Comparison of ENCODE assay signal across 8 mouse cellular contexts in genomic region chr4:121196995-121197394, GRCm38 (mm10). TPM values are rescaled to one million over a fixed set of nuclear protein-coding genes. Genes with fewer than 3 reads are reported as not detected.
DNase-seq lines count a peak whose midpoint lies in the region; ATAC-seq lines count a peak whose summit lies in the region.
"Had no signal": no experiment of that assay in that cellular context is flagged by ENCODE, and none has a peak within 500 bp of the region (broad histone marks: within the 10 kb centered on the region; RNA-seq: fewer than 3 reads in every experiment).

No protein-coding gene starts in this region.

- DNase-seq in 3T3-L1 (ENCODE audit: low read depth, low spot score): peak; percentile 17
- peak; percentile 86 for DNase-seq in 416B (ENCODE audit: low read depth)
- peak; percentile 26 for DNase-seq in c-Kit-positive CD71-negative TER-119-negative erythroid progenitor cells, embryonic 14.5 days (ENCODE audit: low read depth)
- DNase-seq in lung, postnatal 36 days: peak; percentile 64
- no peak for DNase-seq in kidney, postnatal 14 days
- DNase-seq in right cerebral cortex, postnatal 4 days: no peak
- DNase-seq: retina, postnatal 1 day had no signal

- no peak for ATAC-seq in erythroblast, adult 5-6 weeks (replicated peaks; ENCODE audit: low FRiP score, poor library complexity, severe bottlenecking)

RNA-seq across cellular contexts. Expression of gene Rlf, which starts 17.9 kb away (rescaled TPM):
- 29.0 and 39.9 TPM in 2 replicates for total RNA-seq in erythroblast, adult 5-6 weeks (2015; ENCODE audit: low replicate concordance)
- total RNA-seq in erythroblast, adult 5-6 weeks (2017; ENCODE audit: low replicate concordance): 74.6 and 91.1 TPM in 2 replicates

Comparison
In these comparisons a context has a peak if more than half of its experiments do, and no peak if none do; other contexts are left out.
1. DNase-seq: peak in 3T3-L1 (single experiment), 416B (single experiment), c-Kit-positive CD71-negative TER-119-negative erythroid progenitor cells, embryonic 14.5 days (single experiment) and lung, postnatal 36 days (single experiment); none in kidney, postnatal 14 days (single experiment) and right cerebral cortex, postnatal 4 days (single experiment).